Mouse (Mus musculus): ENCODE data around the gene Slc7a4. TPM values are rescaled to one million over a fixed set of nuclear protein-coding genes. Genes with fewer than 3 reads are reported as not detected.
A peak's percentile ranks its signal among the peaks of the same experiment; 100 is the strongest.

Gene Slc7a4
- total and polyA plus RNA-seq, 2 experiments from 2014 or later, result 7.4 to 33.4 TPM

GRCm38 (mm10) chr16:17561751-17562208, 21.2 kb downstream of the Slc7a4 start, which contains the start of gene P2rx6:
Gene P2rx6 (plus strand): TSS chr16:17561885.
- WGBS, result 1% methylated on average over 10 of the region's 10 CpGs
- no peak for TF ChIP-seq CTCF (IDR thresholded peaks at IDR 0.05; ENCODE audit: low read depth)
- no peak for TF ChIP-seq EP300 (IDR thresholded peaks at IDR 0.05; ENCODE audit: low read depth)

GRCm38 (mm10) chr16:17561128-17561750, 21.8 kb downstream of the Slc7a4 start, which contains the start of gene Lrrc74b:
Gene Lrrc74b (minus strand): TSS chr16:17561247.
- H3K4me3 ChIP-seq (ENCODE audit: low read depth, low read length), result peak within 1 kb of the TSS; percentile 33
- no peaks in the 10 kb centered on the region for H3K9me3 ChIP-seq (replicated peaks; ENCODE audit: control insufficient read depth, low read length)
- no peaks in the 10 kb centered on the region for H3K36me3 ChIP-seq (replicated peaks; ENCODE audit: control insufficient read depth, insufficient read depth, low read length)
- peak within 1 kb of the TSS; percentile 36 for H3K9ac ChIP-seq (replicated peaks; ENCODE audit: low read depth, low read length)
- no peak for TF ChIP-seq EP300 (IDR thresholded peaks at IDR 0.05; ENCODE audit: low read depth)
- TF ChIP-seq CTCF (IDR thresholded peaks at IDR 0.05; ENCODE audit: low read depth), result no peak
- DNase-seq (ENCODE audit: low spot score) (peak; percentile 77), ATAC-seq (ENCODE audit: insufficient read depth, low read depth) (peak; percentile 81)
- peak within 1 kb of the TSS; percentile 68 for H3K4me2 ChIP-seq (ENCODE audit: low read depth, low read length)
- peak within 1 kb of the TSS; percentile 14; the same call in 1 of the 2 replicates for H3K27ac ChIP-seq (ENCODE audit: low read depth)
- H3K4me1 ChIP-seq (ENCODE audit: control insufficient read depth, insufficient read depth), result peaks cover 11% of the 10 kb centered on the region; the same call in 1 of the 2 replicates
- 3% methylated on average over 22 of the region's 22 CpGs for WGBS
- H3K27me3 ChIP-seq (ENCODE audit: control insufficient read depth, insufficient read depth, low read length), result 0 out of 2 replicates have a peak, but pooled peaks cover 11% of the 10 kb centered on the region

More at GRCm38 (mm10) chr16:17561751-17562208, 21.2 kb downstream of the Slc7a4 start, which contains the start of gene P2rx6:
- H3K4me2 ChIP-seq (ENCODE audit: low read depth, low read length), result peak within 1 kb of the TSS; percentile 68
- H3K9ac ChIP-seq (replicated peaks; ENCODE audit: low read depth, low read length), result peak within 1 kb of the TSS; percentile 36
- H3K4me3 ChIP-seq (ENCODE audit: low read depth, low read length), result peak within 1 kb of the TSS; percentile 33
- H3K27me3 ChIP-seq (ENCODE audit: control insufficient read depth, insufficient read depth, low read length), result 0 out of 2 replicates have a peak, but pooled peaks cover 11% of the 10 kb centered on the region
- ATAC-seq (ENCODE audit: insufficient read depth, low read depth), result peak; percentile 66
- H3K4me1 ChIP-seq (ENCODE audit: control insufficient read depth, insufficient read depth), result peaks cover 11% of the 10 kb centered on the region; the same call in 1 of the 2 replicates
- H3K36me3 ChIP-seq (replicated peaks; ENCODE audit: control insufficient read depth, insufficient read depth, low read length), result no peaks in the 10 kb centered on the region
- H3K27ac ChIP-seq (ENCODE audit: low read depth), result peak within 1 kb of the TSS; percentile 14; the same call in 1 of the 2 replicates
- DNase-seq (ENCODE audit: low spot score), result peak; percentile 67
- no peaks in the 10 kb centered on the region for H3K9me3 ChIP-seq (replicated peaks; ENCODE audit: control insufficient read depth, low read length)

DNA sequence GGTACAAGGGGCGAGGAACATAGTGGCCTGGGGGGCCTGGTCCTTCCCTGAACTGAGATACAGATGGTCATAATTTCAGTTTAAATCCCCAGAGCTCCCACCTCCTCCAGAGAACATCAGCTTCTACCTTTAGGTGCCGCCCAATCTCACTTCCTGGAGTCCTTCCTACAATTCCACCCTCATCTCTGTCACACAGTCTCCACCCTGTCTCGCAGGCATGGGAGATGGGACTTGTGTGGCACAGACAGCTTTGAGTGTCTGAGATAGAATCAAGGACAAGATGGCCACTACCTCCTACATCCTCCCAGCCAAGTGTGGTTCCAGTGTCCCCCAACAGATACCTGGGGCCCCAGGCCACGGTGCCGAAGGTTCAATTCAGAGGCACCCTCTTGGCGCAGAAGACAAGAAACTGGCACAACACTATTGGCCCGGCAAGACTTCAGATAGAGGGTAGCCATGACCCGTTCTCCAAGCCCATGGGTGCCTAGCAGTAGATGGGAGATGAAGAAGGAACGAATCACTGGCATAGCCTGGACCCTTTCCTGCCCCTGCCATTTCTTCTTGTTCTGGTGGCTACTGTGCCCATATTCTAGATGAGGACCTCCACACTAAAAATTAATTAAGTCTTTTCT, 23.5 kb downstream of the Slc7a4 start:
- no peak for TF ChIP-seq EP300 (IDR thresholded peaks at IDR 0.05; ENCODE audit: low read depth)
- no peak for TF ChIP-seq CTCF (IDR thresholded peaks at IDR 0.05; ENCODE audit: low read depth)
- no peak overlapping the region for H3K27ac ChIP-seq (ENCODE audit: low read depth)
- WGBS, result 71% methylated on average over 9 of the region's 9 CpGs
- 0 out of 2 replicates have a peak, but pooled peaks cover 11% of the 10 kb centered on the region for H3K27me3 ChIP-seq (ENCODE audit: control insufficient read depth, insufficient read depth, low read length)
- ATAC-seq (ENCODE audit: insufficient read depth, low read depth), result no peak
- no peak overlapping the region for H3K9ac ChIP-seq (replicated peaks; ENCODE audit: low read depth, low read length)
- no peak overlapping the region; the same call in 1 of the 2 replicates for H3K4me2 ChIP-seq (ENCODE audit: low read depth, low read length)
- no peak overlapping the region for H3K4me3 ChIP-seq (ENCODE audit: low read depth, low read length)
- H3K9me3 ChIP-seq (replicated peaks; ENCODE audit: control insufficient read depth, low read length), result no peaks in the 10 kb centered on the region
- H3K4me1 ChIP-seq (ENCODE audit: control insufficient read depth, insufficient read depth), result peaks cover 20% of the 10 kb centered on the region
- no peaks in the 10 kb centered on the region for H3K36me3 ChIP-seq (replicated peaks; ENCODE audit: control insufficient read depth, insufficient read depth, low read length)
- no peak for DNase-seq (ENCODE audit: low spot score)

DNA sequence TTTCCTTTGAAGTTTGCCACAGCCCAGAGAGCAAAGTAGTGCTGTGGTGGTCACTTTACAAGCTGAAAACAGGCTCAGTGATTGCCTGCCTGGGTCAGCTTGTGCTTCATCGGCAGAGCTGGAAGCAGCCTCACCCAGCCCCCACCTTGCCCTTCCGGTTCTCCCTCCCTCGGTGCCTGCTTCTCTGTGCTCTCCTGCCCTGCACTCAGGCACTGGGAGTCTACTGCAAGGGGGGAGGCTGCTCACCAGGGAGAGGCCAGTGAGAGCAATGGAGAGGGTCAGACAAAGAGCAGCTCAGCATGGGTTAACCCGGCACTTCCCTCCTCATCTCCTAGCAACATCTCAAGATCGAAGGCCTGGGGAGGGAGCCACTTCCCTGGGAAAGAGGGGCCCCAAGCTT, 24.2 kb downstream of the Slc7a4 start:
- WGBS, result 4% methylated on average over 5 of the region's 5 CpGs
- no peak for TF ChIP-seq CTCF (IDR thresholded peaks at IDR 0.05; ENCODE audit: low read depth)
- no peak for TF ChIP-seq EP300 (IDR thresholded peaks at IDR 0.05; ENCODE audit: low read depth)
- peak overlapping the region; percentile 21; the same call in 1 of the 2 replicates for H3K4me2 ChIP-seq (ENCODE audit: low read depth, low read length)
- no peaks in the 10 kb centered on the region for H3K9me3 ChIP-seq (replicated peaks; ENCODE audit: control insufficient read depth, low read length)
- ATAC-seq (ENCODE audit: insufficient read depth, low read depth) (no peak), DNase-seq (ENCODE audit: low spot score) (no peak)
- H3K9ac ChIP-seq (replicated peaks; ENCODE audit: low read depth, low read length), result no peak overlapping the region
- peaks cover 25% of the 10 kb centered on the region for H3K4me1 ChIP-seq (ENCODE audit: control insufficient read depth, insufficient read depth)
- 0 out of 2 replicates have a peak, but pooled peaks cover 11% of the 10 kb centered on the region for H3K27me3 ChIP-seq (ENCODE audit: control insufficient read depth, insufficient read depth, low read length)
- H3K36me3 ChIP-seq (replicated peaks; ENCODE audit: control insufficient read depth, insufficient read depth, low read length), result no peaks in the 10 kb centered on the region
- no peak overlapping the region for H3K27ac ChIP-seq (ENCODE audit: low read depth)
- H3K4me3 ChIP-seq (ENCODE audit: low read depth, low read length), result no peak overlapping the region

DNA sequence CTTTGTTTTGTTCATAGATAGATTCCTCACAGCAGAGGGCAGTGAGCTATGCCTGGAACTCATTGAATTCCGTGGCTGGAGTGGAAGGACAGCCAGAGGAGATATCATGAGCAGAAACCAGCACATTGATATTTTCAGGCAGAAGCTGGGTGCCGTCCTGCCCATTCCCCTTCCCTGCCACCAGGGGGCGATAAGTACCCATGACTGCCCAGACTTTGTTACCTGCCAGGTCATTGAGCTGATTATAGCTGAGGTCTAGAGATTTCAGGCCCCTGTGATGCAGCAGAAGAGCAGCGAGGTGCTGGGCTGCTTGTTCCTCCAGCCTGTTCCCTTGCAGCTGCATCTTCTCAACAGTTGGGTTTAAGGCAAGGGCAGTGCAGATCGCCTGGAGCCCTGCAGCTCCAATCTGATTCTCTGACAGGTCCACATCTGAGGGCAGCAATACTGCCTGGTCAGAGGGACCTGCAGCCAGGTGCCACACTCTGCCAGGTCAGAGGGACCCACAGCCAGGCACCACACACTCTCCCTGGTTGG, 25.0 kb downstream of the Slc7a4 start:
- no peaks in the 10 kb centered on the region for H3K9me3 ChIP-seq (replicated peaks; ENCODE audit: control insufficient read depth, low read length)
- no peaks in the 10 kb centered on the region for H3K36me3 ChIP-seq (replicated peaks; ENCODE audit: control insufficient read depth, insufficient read depth, low read length)
- WGBS, result 2% methylated on average over 5 of the region's 5 CpGs
- peak; percentile 53 for DNase-seq (ENCODE audit: low spot score)
- no peak overlapping the region for H3K9ac ChIP-seq (replicated peaks; ENCODE audit: low read depth, low read length)
- H3K27ac ChIP-seq (ENCODE audit: low read depth), result no peak overlapping the region
- H3K27me3 ChIP-seq (ENCODE audit: control insufficient read depth, insufficient read depth, low read length), result 0 out of 2 replicates have a peak, but pooled peaks cover 11% of the 10 kb centered on the region
- no peak overlapping the region for H3K4me3 ChIP-seq (ENCODE audit: low read depth, low read length)
- TF ChIP-seq EP300 (IDR thresholded peaks at IDR 0.05; ENCODE audit: low read depth), result no peak
- TF ChIP-seq CTCF (IDR thresholded peaks at IDR 0.05; ENCODE audit: low read depth), result peak; percentile 96
- 0 out of 2 replicates have a peak overlapping the region, but pooled peaks have one; percentile 3 for H3K4me2 ChIP-seq (ENCODE audit: low read depth, low read length)
- ATAC-seq (ENCODE audit: insufficient read depth, low read depth), result peak; percentile 36; the same call in 1 of the 2 replicates
- H3K4me1 ChIP-seq (ENCODE audit: control insufficient read depth, insufficient read depth), result peaks cover 29% of the 10 kb centered on the region

Measured in heart, postnatal 0 days (tissue).